Mouse (Mus musculus) stomach, postnatal 0 days (tissue): ENCODE data around the gene Cd81.

ENCODE experiments used
- CTCF ChIP-seq: IDR thresholded peaks from 2 replicates; pipeline ENCODE4 v1.5.1; 2016; ENCODE audit warnings: antibody characterized with exemption, low read depth, mild to moderate bottlenecking, moderate library complexity
- EP300 ChIP-seq: optimal IDR thresholded peaks from 2 replicates; pipeline ENCODE3; 2016; ENCODE audit warnings: antibody characterized with exemption

- TF ChIP-seq EP300 (no peak), CTCF (no peak)
These were observed 47.7 kb upstream of the Cd81 start, which contains the start of gene Tspan32 for GRCm38 (mm10) chr7:143004727-143005343.
